Mouse (Mus musculus) CD8-positive naive resting alpha-beta T cell, adult 57 days (primary cell): ENCODE data around the gene Olfr591. TPM values are rescaled to one million over a fixed set of nuclear protein-coding genes. Genes with fewer than 3 reads are reported as not detected.

ENCODE experiments used
- total RNA-seq: library from RNA; stranded (reverse); gene quantifications from one replicate; pipeline ENCODE4 v1.2.4, GENCODE M21; 2023

Olfr591 gene
- not detected for total RNA-seq

DNA sequence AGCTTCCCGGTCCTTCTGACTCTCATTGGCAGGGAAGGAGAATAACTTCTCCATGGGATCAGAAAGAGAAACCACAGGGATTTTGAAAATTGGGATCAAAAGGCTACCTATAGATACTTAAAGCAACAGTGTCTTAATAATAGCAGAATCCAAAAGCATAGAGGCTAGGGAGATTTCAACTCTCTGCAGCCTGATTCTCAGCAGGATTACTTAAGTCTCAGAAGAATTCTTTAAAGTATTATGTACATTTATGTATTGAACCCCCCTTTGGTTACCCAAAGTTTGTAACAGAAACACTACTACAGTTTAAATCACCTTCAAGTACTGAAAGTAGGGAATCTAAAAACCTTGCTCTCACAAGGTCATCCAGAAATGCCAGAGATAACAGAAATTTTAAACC is at the start of gene Olfr591:
Olfr591 (minus strand) TSS at position 101 of the 400 bp plus-strand sequence.

DNA sequence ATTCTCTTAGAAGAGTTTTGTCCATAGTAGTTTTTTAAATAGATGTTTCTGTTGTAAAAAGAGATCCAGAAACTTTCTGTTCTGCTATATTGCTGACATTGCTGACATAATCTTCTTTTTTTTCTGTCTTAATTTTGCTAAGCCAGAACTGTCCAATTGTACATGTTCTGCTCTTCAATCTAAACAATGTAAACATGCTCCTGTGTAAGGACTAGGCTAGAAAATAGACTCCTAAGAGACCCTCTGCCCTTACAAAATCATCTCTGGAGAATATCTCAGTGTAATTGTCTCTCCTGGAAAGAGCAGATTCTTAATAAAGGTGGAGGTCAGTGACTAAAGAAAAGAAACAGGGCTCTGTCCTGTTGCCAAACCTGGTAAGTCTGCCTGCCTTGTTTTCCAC is 38.6 kb upstream of the Olfr591 start, which contains the start of gene Olfr594:
Olfr594 (plus strand) TSS at position 301 of the 400 bp plus-strand sequence.

DNA sequence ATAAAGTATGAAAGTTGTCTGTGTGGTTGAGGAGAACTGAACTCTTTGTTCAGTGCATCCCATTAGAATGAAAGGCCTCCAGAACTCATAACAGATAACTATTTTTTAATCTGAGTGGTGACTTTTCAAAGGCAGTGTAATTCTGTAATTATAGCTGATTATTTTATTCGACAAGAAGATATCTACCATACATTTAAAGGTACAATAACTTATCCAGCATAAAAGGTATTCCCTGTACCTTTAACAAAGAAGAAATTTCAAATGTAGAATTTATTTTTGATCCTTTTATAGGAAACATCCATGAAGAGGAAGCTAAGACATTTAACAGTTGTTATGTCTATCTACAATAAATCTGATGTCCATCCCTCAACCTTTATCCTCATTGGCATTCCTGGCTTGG is 33.4 kb upstream of the Olfr591 start, which contains the start of gene Olfr593:
Olfr593 (plus strand) TSS at position 301 of the 400 bp plus-strand sequence.

DNA sequence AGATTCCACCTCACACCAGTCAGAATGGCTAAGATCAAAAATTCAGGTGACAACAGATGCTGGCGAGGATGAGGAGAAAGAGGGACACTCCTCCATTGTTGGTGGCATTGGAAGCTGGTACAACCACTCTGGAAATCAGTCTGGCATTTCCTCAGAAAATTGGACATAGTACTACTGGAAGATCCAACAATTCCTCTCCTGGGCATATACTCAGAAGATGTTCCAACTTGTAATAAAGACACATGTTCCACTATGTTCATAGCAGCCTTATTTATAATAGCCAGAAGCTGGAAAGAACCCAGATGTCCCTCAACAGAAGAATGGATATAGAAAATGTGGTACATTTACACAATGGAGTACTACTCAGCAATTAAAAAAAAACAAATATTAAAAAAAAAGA is 6.4 kb upstream of the Olfr591 start, which contains the start of gene Olfr592:
Olfr592 (plus strand) TSS at position 301 of the 400 bp plus-strand sequence.

DNA sequence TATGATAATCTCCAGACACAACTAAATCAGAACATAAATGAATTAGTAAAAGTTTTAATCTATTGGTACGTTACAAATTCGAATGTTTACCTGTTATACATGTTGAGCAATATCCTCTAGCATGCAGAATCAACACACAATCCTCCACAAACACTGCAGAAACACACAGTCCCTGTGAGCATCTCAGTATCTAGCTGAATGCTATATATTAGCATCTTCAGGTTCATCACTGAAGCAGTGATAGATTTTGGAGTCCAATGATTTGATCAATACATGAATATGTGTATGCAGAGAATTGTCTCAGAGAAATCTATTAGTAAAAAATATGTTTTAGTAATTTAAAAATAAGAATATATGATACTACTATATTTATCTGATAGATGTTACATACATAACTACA is 21.9 kb downstream of the Olfr591 start, which contains the start of gene Olfr589:
Olfr589 (minus strand) TSS at position 101 of the 400 bp plus-strand sequence.

DNA sequence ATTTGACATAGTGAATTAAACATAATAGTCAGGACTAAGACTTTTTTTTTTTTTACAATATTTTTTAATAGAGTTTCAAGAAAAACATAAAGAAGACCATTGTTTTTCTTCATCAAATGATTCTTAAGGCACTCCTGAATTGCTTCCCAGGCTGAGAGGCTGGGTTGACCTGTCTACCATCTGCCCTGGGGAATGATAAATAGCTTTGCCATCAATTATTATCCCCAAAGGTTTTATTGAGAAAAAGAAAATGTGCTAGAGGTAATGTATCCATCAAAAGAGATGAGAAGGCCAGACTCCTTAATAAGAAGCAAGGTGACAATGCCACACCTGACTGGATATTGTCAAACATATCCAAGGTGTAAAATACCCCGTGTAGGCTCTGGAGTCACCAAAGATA is 37.6 kb downstream of the Olfr591 start, which contains the start of gene Olfr588-ps1:
Olfr588-ps1 (plus strand) TSS at position 301 of the 400 bp plus-strand sequence.

DNA sequence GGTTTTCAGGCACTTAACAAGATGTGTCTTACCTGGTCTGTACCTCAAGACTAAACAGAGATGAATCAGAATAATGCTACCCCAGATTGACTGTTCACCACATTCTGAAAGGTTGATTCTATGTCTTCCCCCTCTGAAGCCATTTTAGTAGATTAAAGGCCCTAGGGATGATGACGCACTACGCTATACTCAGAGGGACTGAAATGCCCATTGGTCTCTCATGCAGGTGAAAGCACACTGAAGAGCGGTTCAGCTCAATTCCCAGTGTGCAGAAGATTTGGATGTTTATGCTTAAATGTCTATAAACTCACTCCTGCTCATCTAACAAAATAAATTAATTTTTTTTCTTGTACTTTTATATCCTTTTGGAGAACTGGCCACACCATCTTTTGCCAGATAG is 52.6 kb downstream of the Olfr591 start, which contains the start of gene Olfr586:
Olfr586 (minus strand) TSS at position 101 of the 400 bp plus-strand sequence.

Other genes starting within 250 kb of the Olfr591 start
- not detected for gene Olfr573-ps1, start 235.8 kb downstream of the Olfr591 start, total RNA-seq
- gene Olfr574, start 229.9 kb downstream of the Olfr591 start, total RNA-seq, result not detected
- not detected for gene Olfr575, start 219.6 kb downstream of the Olfr591 start, total RNA-seq
- gene Olfr576, start 215.7 kb downstream of the Olfr591 start, total RNA-seq, result not detected
- not detected for gene Olfr577, start 202.4 kb downstream of the Olfr591 start, total RNA-seq
- gene Olfr578, start 189.0 kb downstream of the Olfr591 start, total RNA-seq, result not detected
- not detected for gene Olfr582, start 140.3 kb downstream of the Olfr591 start, total RNA-seq
- not detected for gene Olfr583, start 127.0 kb downstream of the Olfr591 start, total RNA-seq
- gene Olfr584, start 96.5 kb downstream of the Olfr591 start, total RNA-seq, result not detected
- gene Olfr585, start 80.6 kb downstream of the Olfr591 start, total RNA-seq, result not detected
- gene Olfr586, start 52.7 kb downstream of the Olfr591 start, total RNA-seq, result not detected
- not detected for gene Olfr588-ps1, start 37.5 kb downstream of the Olfr591 start, total RNA-seq
- gene Olfr589, start 22.0 kb downstream of the Olfr591 start, total RNA-seq, result not detected
- not detected for gene Olfr592, start 6.5 kb upstream of the Olfr591 start, total RNA-seq
- gene Olfr593, start 33.5 kb upstream of the Olfr591 start, total RNA-seq, result not detected
- not detected for gene Olfr594, start 38.7 kb upstream of the Olfr591 start, total RNA-seq
- gene Usp17ld, start 74.2 kb upstream of the Olfr591 start, total RNA-seq, result not detected
- gene Olfr596, start 127.3 kb upstream of the Olfr591 start, total RNA-seq, result not detected
- not detected for gene Olfr597, start 138.0 kb upstream of the Olfr591 start, total RNA-seq
- gene Olfr598, start 145.2 kb upstream of the Olfr591 start, total RNA-seq, result not detected
- not detected for gene Olfr599, start 157.6 kb upstream of the Olfr591 start, total RNA-seq
- gene Olfr600, start 171.3 kb upstream of the Olfr591 start, total RNA-seq, result not detected
- gene Olfr601, start 184.3 kb upstream of the Olfr591 start, total RNA-seq, result not detected
- gene Olfr603, start 207.8 kb upstream of the Olfr591 start, total RNA-seq, result not detected
- not detected for gene Usp17lc, start 236.7 kb upstream of the Olfr591 start, total RNA-seq